ENCODE assay signal across 9 mouse cellular contexts in the genomic region with DNA sequence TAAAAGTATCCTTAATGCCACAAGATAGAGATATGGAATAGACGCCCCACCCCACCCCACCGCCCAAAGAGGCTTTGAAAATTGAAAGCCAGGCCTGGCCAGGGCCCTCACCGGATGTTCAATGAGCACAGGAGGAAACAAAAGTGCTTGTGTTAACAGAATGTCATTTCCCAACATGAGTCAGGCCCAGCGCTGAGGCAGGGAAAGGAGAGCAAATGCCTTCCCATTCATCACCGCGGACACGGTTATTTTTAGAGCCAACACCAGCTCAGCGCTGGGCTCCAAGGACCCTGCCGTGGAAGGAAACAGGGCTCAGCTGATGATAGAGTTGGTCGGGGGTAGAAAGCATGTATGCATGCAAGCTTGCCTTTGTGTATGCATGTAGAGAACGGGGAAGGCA. TPM values are rescaled to one million over a fixed set of nuclear protein-coding genes. Genes with fewer than 3 reads are reported as not detected.
A peak's percentile ranks its signal among the peaks of the same experiment; 100 is the strongest.
DNase-seq lines count a peak whose midpoint lies in the region; ATAC-seq and TF ChIP-seq lines count a peak whose summit lies in the region.
"Had no signal": no experiment of that assay in that cellular context is flagged by ENCODE, and none has a peak within 500 bp of the region (broad histone marks: within the 10 kb centered on the region; RNA-seq: fewer than 3 reads in every experiment).

No protein-coding gene starts in this region.

- peak overlapping the region; percentile 87 for H3K27ac ChIP-seq in heart, embryonic 11.5 days (ENCODE audit: low read depth, low read length)
- H3K27ac ChIP-seq in kidney, adult 2 months (ENCODE audit: insufficient read depth, low read depth, low read length) = peak overlapping the region; percentile 36; the same call in 1 of the 2 replicates
- H3K27ac ChIP-seq in forebrain, embryonic 15.5 days (replicated peaks) = no peak overlapping the region

- no peak for TF ChIP-seq CTCF in kidney, adult 2 months (conservative IDR thresholded peaks at IDR 0.05; ENCODE audit: insufficient read depth, insufficient read length, low read depth, low read length)

- no peaks in the 10 kb centered on the region for H3K36me3 ChIP-seq in heart, embryonic 11.5 days (ENCODE audit: control insufficient read depth, insufficient read depth, low read length)
- H3K36me3 ChIP-seq in kidney, adult 2 months (ENCODE audit: control insufficient read depth, insufficient read depth, low read length) = no peaks in the 10 kb centered on the region
- no peaks in the 10 kb centered on the region for H3K36me3 ChIP-seq in forebrain, embryonic 15.5 days

- no peak for TF ChIP-seq POLR2A in kidney, adult 2 months (IDR thresholded peaks at IDR 0.05; ENCODE audit: low read depth, low read length)

- no peak overlapping the region; the same call in 1 of the 2 replicates for H3K9ac ChIP-seq in heart, embryonic 11.5 days (ENCODE audit: low read depth, low read length)
- no peak overlapping the region for H3K9ac ChIP-seq in forebrain, embryonic 15.5 days (replicated peaks)

- peaks cover 41% of the 10 kb centered on the region for H3K4me1 ChIP-seq in heart, embryonic 11.5 days (ENCODE audit: control insufficient read depth, insufficient read depth, low read length)
- H3K4me1 ChIP-seq in kidney, adult 2 months (ENCODE audit: control insufficient read depth, insufficient read depth, low read length) = 0 out of 2 replicates have a peak, but pooled peaks cover 6% of the 10 kb centered on the region
- H3K4me1 ChIP-seq in forebrain, embryonic 15.5 days = no peaks in the 10 kb centered on the region

- no peak overlapping the region for H3K4me3 ChIP-seq in heart, embryonic 11.5 days (ENCODE audit: low read depth, low read length)
- H3K4me3 ChIP-seq in kidney, adult 2 months (ENCODE audit: insufficient read depth, low read depth, low read length) = no peak overlapping the region
- no peak overlapping the region for H3K4me3 ChIP-seq in forebrain, embryonic 15.5 days
- H3K4me3 ChIP-seq: erythroblast, embryonic 14.5 days had no signal

- H3K9me3 ChIP-seq in heart, embryonic 11.5 days (replicated peaks; ENCODE audit: control insufficient read depth, low read length) = no peaks in the 10 kb centered on the region
- H3K9me3 ChIP-seq in forebrain, embryonic 15.5 days = no peaks in the 10 kb centered on the region

- peak; percentile 23 for DNase-seq in left cerebral cortex, postnatal 4 days
- no peak for DNase-seq in left cerebral cortex, adult 8-10 months (ENCODE audit: low spot score in 2 of 2)
- DNase-seq in adrenal gland, postnatal 10 days = peak; percentile 78
- peak; percentile 70 for DNase-seq in kidney, adult 2 months
- DNase-seq in lung, postnatal 25 days (ENCODE audit: low spot score) = peak; percentile 47
- no peak for DNase-seq in ovary, postnatal 14 days (ENCODE audit: low spot score)

- 9% methylated on average over 11 of the region's 11 CpGs for WGBS in heart, embryonic 11.5 days (ENCODE audit: insufficient replicate concordance)
- 63% methylated on average over 11 of the region's 11 CpGs for WGBS in kidney, adult 2 months
- WGBS in forebrain, embryonic 15.5 days = 67% methylated on average over 11 of the region's 11 CpGs

- ATAC-seq in heart, embryonic 11.5 days (replicated peaks; ENCODE audit: insufficient number of reproducible peaks, low FRiP score, low TSS enrichment) = 0 out of 2 replicates have a peak, but pooled peaks have one; percentile 29
- no peak for ATAC-seq in forebrain, embryonic 15.5 days (replicated peaks)

- H3K27me3 ChIP-seq in heart, embryonic 11.5 days (ENCODE audit: control insufficient read depth, insufficient read depth, low read length) = no peaks in the 10 kb centered on the region
- no peaks in the 10 kb centered on the region for H3K27me3 ChIP-seq in kidney, adult 2 months (replicated peaks; ENCODE audit: control insufficient read depth, insufficient read depth, low read length)
- no peaks in the 10 kb centered on the region for H3K27me3 ChIP-seq in forebrain, embryonic 15.5 days

- intact Hi-C loops in left cerebral cortex, postnatal 4 days (cut with DNase I) = no loop called here

- H3K4me2 ChIP-seq in heart, embryonic 11.5 days = no peak overlapping the region
- no peak overlapping the region for H3K4me2 ChIP-seq in forebrain, embryonic 15.5 days (replicated peaks)

RNA-seq across cellular contexts. Expression of a gene that starts 40.4 kb away (rescaled TPM):
- total RNA-seq in left cerebral cortex, postnatal 4 days (2021) = 10 to 100 TPM; 28.8 to 33.3 TPM
- 10 to 100 TPM; 34.4 to 39.2 (median 36.5) TPM for total RNA-seq in left cerebral cortex, adult 8-10 months (2022)
- total RNA-seq in adrenal gland, postnatal 10 days (2021) = 10 to 100 TPM; 35.3 to 39.1 TPM
- 38.3 and 51.0 TPM in 2 replicates for polyA plus RNA-seq in heart, embryonic 11.5 days (2014; fragmentation: Nextera tagmentation; extraction: Ambion mirVana)
- 17.3 and 18.8 TPM in 2 replicates for polyA plus RNA-seq in kidney, adult 2 months (2012; rRNA removed)
- polyA plus RNA-seq in forebrain, embryonic 15.5 days (2015; fragmentation: Nextera tagmentation; extraction: Ambion mirVana) = 7.3 and 7.9 TPM in 2 replicates
- polyA plus RNA-seq: erythroblast, embryonic 14.5 days had no signal

Comparison
In these comparisons a context has a peak if more than half of its experiments do, and no peak if none do; other contexts are left out.
1. DNase-seq: peak in left cerebral cortex, postnatal 4 days (single experiment), adrenal gland, postnatal 10 days (single experiment), kidney, adult 2 months (single experiment) and lung, postnatal 25 days (single experiment); none in left cerebral cortex, adult 8-10 months (0 of 2) and ovary, postnatal 14 days (single experiment).